Mouse (Mus musculus) kidney, postnatal 10 days (tissue): ENCODE measurements around the gene Pcna.
"Not testable (repeated sequence)": the region's sequence is repeated elsewhere in the genome, so short reads cannot be mapped to it uniquely, and the experiment has no call there.

Source experiments
- DNase-seq: peaks from one replicate; pipeline ENCODE4 v3.0.0; 2021; ENCODE audit warnings: mixed read lengths

Pcna gene

DNA sequence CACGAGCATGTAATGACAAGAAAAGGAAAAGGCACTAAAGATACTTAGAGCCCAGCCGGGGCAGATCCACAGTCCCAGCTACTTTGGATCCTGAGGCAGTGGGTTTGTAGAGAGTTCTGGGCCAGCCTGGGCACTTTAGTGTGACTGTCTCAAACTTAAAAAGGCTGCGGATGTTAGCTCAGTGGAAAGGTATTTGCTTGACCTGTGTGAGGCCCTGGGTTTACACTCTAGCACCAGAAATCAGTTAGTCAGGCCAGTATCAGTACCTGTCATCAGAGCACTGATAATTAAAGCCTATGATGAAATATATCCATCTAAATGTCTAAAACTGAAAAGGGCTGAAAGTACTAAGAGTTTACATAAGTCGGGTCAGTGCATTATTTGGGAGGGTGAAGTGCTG lies 23.1 kb upstream of the Pcna start:
- no peak for DNase-seq

GRCm38 (mm10) chr2:132275527-132275926 lies 22.4 kb upstream of the Pcna start:
- DNase-seq, result no peak

DNA sequence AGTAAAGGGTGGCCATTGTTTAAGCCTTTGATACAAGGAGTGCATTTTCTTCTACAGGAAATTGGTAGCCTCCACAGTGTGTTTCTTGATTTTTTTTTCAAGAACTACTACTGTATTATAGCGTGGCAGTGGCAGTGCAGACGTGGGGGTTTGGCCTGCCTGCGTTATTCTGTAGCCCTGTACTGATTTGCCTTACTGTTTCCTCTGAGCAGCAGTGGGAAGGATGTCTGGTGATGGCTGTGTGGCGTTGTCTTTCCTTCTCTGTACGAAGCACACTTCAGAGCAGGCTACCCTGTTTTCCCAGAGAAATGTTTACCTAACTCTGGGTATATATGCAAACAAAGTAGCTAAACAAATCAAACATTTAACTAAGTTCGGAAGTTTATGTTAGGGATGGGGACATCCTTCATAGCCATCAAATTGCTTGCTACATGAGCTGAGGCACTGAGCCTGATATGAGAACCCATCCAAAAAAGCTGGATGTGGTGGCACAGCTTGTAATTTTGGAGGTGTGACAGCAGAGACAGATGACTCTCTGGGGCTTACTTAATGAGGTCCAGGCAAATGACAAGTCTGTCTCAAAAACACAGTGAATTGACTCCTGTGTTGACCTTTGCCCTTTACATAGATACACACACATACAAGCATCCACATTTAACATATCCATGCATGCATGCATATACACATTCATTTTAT lies 19.7 kb upstream of the Pcna start:
- DNase-seq, result no peak

- DNase-seq, result peak; percentile 40
These were observed 17.3 kb upstream of the Pcna start for GRCm38 (mm10) chr2:132270331-132270951.

DNA sequence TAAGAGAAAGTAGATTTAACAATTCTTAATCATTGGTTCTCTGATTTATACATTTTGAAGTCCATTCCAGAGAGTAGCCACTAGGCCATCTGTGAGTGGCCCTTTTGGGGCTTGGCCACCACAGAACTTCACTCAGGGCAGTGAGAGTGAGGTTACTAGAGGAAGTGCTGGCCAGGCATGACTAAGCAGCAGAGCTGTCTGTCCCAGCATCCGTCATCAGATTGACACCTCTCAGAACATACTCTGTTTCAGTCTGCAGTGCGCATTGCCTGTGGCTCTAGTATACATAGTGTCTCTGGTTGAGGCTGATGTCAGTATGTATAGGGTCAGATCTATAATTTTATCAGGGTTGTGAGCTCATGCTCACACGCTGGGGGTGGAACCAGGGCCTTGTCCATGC lies 16.1 kb upstream of the Pcna start:
- no peak for DNase-seq

DNA sequence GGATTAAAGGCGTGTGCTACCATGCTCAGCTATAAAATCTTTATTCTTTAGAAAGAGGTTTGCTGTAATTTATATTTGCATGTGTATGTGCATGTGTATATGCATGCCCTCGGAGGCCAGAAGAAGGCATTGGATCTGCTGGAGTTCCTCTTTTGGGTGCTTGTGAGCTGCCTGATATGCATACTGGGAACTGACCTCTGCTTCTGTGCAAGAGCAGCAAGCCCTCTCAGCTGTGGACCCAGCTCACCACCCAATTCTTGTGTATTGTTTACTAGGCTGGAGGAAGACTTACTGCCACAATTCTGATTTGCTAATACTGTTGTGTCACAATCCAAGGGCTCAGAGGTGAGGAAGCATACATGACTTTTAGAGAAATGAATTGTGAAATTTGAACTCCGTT lies 13.0 kb upstream of the Pcna start:
- DNase-seq, result no peak

GRCm38 (mm10) chr2:132265196-132265595 lies 12.1 kb upstream of the Pcna start:
- DNase-seq, result no peak

DNA sequence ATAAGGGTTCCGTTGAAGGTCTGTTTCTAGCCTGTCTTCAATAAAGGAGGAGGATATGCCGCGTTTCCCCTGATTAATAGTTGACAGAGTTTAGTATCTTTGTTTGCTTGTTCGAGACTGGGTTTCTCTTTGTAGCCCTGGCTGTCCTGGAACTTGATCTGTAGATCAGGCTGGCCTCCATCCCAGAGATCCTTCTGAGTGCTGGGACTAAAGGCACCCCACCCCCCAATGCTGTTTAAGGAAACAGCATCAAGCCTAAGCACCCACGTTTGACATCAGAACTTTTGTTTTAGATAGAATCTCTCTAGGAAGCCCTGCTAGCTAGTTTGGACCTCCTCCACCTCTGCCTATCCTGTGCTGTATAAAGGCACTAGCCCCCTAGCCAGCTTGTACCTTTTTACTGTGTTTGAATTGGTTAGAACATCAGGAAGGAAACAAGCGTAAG lies 11.2 kb upstream of the Pcna start:
- DNase-seq, result no peak

GRCm38 (mm10) chr2:132263421-132264265 lies 10.5 kb upstream of the Pcna start:
- DNase-seq, result no peak

DNA sequence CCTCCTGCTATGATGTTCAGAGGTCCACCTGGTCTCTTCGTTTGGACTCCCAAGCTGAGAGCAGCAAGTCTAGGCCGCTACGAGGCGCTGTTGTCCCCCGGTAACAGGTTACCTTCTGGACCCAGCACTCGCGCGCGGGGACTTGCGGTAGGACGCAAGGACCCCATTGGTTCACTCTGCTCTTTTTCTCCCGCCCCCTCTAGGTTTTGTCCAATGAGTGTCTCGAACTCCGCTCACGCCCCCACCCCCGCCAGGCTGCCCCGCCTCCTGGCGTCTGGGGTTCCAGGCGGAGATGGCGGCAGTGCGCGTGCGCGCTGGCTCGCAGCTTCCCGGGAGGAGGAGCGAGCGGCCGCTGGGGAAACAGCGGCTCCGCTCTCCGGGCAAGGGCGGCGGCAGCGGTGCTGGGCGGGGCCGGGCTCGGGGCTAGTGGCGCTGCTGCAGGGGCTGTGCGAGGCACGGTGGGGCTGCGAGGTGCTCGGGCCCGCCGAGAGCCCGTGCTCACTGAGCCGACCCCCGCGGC lies 9.8 kb upstream of the Pcna start, which contains the start of gene Cds2:
Gene Cds2 (plus strand): TSS at position 270 of the 520 bp plus-strand sequence.
- peak; percentile 99 for DNase-seq

- no peak for DNase-seq
These were observed 9.1 kb upstream of the Pcna start for GRCm38 (mm10) chr2:132262175-132262574.

DNA sequence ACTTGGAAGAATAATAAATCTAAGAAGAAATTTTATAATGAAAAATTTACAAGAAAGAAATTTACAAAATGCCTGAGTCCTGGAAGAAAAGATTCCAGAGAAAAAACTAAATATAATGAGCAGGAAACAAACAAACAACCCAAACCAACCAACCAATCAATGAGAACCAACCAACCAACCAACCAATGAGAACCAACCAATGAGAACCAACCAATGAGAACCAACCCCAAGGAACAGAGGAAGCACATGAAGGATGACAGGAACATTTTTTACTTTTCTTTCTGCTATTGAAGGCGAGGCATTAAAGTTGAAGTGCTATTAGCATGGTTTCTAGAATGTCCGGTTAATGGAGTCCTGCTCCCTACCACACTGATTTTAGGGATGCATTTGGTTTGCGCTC lies 7.5 kb upstream of the Pcna start:
- DNase-seq, result no peak

- no peak for DNase-seq
These were observed 4.4 kb upstream of the Pcna start for GRCm38 (mm10) chr2:132257350-132258068.

DNA sequence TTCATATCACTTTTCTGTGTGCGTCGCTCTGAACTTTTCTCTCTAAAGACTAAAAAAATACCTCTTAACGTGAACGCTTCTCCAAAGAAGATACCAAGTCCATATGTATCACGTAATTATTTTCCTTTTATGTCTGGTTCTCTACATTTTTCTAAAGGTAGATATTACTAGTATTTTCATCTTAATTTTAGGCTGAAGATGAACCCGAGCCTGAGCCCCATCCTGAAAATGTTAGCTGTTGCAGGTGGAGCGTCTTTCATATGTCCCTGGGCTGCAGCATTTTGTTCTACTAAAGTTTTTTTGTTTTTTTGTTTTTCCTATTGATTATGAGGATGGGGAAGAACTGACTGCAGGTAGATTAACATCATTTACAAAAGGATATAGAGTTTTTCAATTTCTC lies 489 bp upstream of the Pcna start:
- no peak for DNase-seq

GRCm38 (mm10) chr2:132251911-132252310 lies 1.2 kb downstream of the Pcna start:
- no peak for DNase-seq

GRCm38 (mm10) chr2:132247539-132248313 lies 5.4 kb downstream of the Pcna start, which contains the start of gene Tmem230:
Gene Tmem230 (minus strand): TSS chr2:132247807.
- peak; percentile 97 for DNase-seq

GRCm38 (mm10) chr2:132243370-132243769 lies 9.7 kb downstream of the Pcna start:
- DNase-seq, result no peak

GRCm38 (mm10) chr2:132240457-132240856 lies 12.7 kb downstream of the Pcna start:
- DNase-seq, result peak; percentile 80

- not testable (repeated sequence) for DNase-seq
These were observed 13.7 kb downstream of the Pcna start for GRCm38 (mm10) chr2:132239434-132239833.

GRCm38 (mm10) chr2:132235975-132236374 lies 17.1 kb downstream of the Pcna start:
- DNase-seq, result no peak

DNA sequence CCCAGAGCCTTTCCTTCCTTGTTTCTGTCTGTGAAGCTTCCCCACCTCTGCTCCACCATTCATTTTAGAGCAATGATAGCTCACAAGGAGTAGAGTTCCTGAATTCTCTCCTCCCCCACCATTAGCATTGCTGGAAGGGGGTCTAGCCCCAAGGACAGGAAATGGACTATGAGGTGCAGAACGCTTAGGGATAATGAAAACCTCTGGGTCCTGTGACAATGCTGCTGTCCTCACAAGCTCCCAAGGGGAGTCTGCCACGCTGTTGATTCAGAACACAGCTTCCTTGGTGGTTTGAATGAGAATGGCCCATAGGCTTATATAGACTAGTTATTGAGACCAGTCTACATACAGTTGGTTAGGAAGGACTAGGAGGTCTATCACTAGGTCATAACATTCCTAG lies 17.8 kb downstream of the Pcna start:
- DNase-seq, result no peak
